Mouse (Mus musculus) liver, embryonic 14.5 days (tissue): ENCODE data around the gene Poc1a.

Experiments
- CTCF ChIP-seq: IDR thresholded peaks from 2 replicates; pipeline ENCODE4 v1.5.1; 2016; ENCODE audit warnings: antibody characterized with exemption, low read depth, control low read depth
- EP300 ChIP-seq: IDR thresholded peaks from 2 replicates; pipeline ENCODE4 v1.6.1; 2016; ENCODE audit warnings: antibody characterized with exemption, low read depth

DNA sequence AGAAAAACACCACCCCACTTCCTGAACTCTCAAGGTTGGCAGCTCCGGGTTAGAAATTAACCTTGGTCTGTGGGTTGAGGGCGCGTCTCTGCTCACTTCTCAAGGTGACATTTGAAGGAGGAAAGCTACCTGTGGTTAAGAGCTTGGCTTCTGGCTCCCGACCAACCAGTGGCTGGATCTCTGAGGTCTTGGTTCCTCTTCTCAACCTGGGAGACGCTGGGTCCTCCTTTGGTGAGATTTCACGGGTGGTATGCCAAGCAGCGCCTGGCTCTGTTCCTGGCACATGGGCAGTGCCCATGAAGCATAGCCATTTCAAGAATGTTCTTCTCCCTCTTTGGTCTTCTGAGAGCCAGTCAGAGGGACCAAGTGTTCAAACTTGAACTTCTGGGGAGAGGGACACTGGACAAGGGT is 32.1 kb downstream of the Poc1a start:
- no peak for TF ChIP-seq CTCF
- no peak for TF ChIP-seq EP300
